Mouse (Mus musculus): Measurements from ENCODE around the gene Tnfaip2. TPM values are rescaled to one million over a fixed set of nuclear protein-coding genes. Genes with fewer than 3 reads are reported as not detected.
A peak's percentile ranks its signal among the peaks of the same experiment; 100 is the strongest.

The Tnfaip2 gene
- polyA plus RNA-seq, 1 experiment from 2014 or later = 46.7 TPM

DNA sequence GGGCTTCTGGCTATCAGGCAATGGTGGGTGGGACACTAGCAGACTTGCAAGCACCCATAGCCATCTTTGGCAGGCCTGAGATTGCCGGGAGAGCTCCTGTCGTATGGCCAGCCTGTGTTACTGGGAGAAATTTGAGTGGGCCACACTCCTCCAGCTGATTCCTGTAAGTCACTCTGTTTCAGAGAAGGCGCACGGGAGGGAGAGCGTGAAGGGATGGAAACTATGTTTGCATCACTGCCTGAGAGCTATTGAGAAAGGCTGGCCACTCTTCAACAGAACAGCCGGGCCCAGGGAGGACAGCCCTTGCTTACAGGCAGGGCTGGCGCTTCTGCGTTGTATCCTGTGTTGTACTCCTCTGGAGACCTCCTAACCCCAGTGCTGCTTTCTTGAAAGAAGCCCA, 5.6 kb upstream of the Tnfaip2 start:
- no peak for DNase-seq (ENCODE audit: low spot score)
- Histone ChIP-seq H3K9ac (ENCODE audit: low read depth, low read length) (no peak overlapping the region), H3K36me3 (ENCODE audit: insufficient read depth, low read length) (no peaks in the 10 kb centered on the region), H3K4me2 (ENCODE audit: low read length) (no peak overlapping the region), H3K27me3 (ENCODE audit: insufficient read depth, low read length) (no peaks in the 10 kb centered on the region), H3K4me3 (replicated peaks; ENCODE audit: low read depth, low read length) (no peak overlapping the region), H3K9me3 (replicated peaks; ENCODE audit: low read length) (no peaks in the 10 kb centered on the region), H3K4me1 (replicated peaks; ENCODE audit: insufficient read depth, low read length) (peaks cover 25% of the 10 kb centered on the region), H3K27ac (no peak overlapping the region)
- TF ChIP-seq CTCF (IDR thresholded peaks at IDR 0.05; ENCODE audit: low read depth) = no peak
- 39% methylated on average over 8 of the region's 8 CpGs for WGBS
- ATAC-seq (replicated peaks; ENCODE audit: low FRiP score, low read depth) = no peak

DNA sequence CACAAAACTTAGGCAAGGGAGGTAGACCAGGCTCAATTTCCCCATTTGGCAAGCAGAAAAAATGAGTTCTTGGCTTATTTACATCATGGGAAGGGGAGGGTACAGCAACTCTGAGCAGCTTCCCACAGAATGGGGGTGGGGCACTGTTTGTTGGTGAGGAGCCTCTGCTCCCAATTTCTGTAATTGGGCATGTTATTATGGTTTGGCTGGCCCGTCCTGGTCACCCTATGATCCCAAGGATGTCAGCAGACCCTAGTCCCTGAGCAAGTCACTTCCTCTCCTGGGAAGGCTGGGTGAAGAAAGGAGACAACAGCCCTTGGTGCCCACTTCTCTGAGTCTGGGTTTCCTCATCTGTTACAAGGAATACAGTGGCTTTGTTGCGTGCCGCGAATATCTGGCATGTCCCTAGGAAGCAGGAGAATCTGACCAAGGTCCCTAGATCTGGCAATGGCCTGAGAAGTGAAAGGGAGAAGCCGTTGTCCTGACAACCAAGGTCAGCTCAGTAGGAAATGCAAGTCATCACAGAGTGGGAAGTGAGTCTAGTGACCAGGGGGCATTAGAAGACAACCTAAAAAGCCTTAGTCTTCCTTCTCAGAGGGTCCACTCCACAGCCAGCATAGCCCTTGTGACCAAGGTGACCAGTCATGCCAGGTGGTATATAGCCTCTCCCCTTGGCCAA, 4.9 kb upstream of the Tnfaip2 start:
- ATAC-seq (replicated peaks; ENCODE audit: low FRiP score, low read depth) (no peak), DNase-seq (ENCODE audit: low spot score) (no peak)
- WGBS = 58% methylated on average over 5 of the region's 5 CpGs

DNA sequence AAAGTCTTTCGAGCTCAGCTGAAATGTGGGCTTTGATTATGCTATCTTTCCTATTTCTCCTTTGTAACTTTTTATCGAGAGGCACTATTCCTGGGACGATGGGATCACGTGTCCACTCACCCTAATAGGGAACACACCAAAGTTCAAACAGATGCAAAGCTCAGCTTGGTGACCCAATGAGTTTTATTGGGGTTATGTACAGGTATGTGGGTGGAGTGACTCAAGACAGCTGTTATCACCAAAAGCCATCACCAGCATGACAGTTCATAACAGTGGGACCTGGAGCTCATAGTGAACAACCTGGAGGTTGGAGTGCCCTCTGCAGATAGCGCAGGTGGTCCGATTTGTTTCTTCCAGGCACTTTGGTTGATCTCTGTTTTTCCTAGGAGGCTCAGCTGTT, 3.4 kb upstream of the Tnfaip2 start:
- no peaks in the 10 kb centered on the region for H3K9me3 ChIP-seq (replicated peaks; ENCODE audit: low read length)
- ATAC-seq (replicated peaks; ENCODE audit: low FRiP score, low read depth) (no peak), DNase-seq (ENCODE audit: low spot score) (no peak)
- H3K27me3 ChIP-seq (ENCODE audit: insufficient read depth, low read length) = no peaks in the 10 kb centered on the region
- H3K36me3 ChIP-seq (ENCODE audit: insufficient read depth, low read length) = no peaks in the 10 kb centered on the region
- WGBS = 75% methylated on average over 6 of the region's 6 CpGs
- H3K4me2 ChIP-seq (ENCODE audit: low read length) = no peak overlapping the region
- peaks cover 15% of the 10 kb centered on the region for H3K4me1 ChIP-seq (replicated peaks; ENCODE audit: insufficient read depth, low read length)
- no peak overlapping the region for H3K4me3 ChIP-seq (replicated peaks; ENCODE audit: low read depth, low read length)
- H3K27ac ChIP-seq = no peak overlapping the region
- TF ChIP-seq CTCF (IDR thresholded peaks at IDR 0.05; ENCODE audit: low read depth) = no peak
- no peak overlapping the region for H3K9ac ChIP-seq (ENCODE audit: low read depth, low read length)

More for the DNA sequence above, 4.9 kb upstream of the Tnfaip2 start:
- Histone ChIP-seq H3K4me3 (replicated peaks; ENCODE audit: low read depth, low read length) (no peak overlapping the region), H3K4me1 (replicated peaks; ENCODE audit: insufficient read depth, low read length) (peaks cover 19% of the 10 kb centered on the region), H3K9ac (ENCODE audit: low read depth, low read length) (no peak overlapping the region), H3K27me3 (ENCODE audit: insufficient read depth, low read length) (no peaks in the 10 kb centered on the region), H3K4me2 (ENCODE audit: low read length) (peak overlapping the region; percentile 13; the same call in 1 of the 2 replicates), H3K27ac (peak overlapping the region; percentile 56; the same call in 1 of the 2 replicates), H3K9me3 (replicated peaks; ENCODE audit: low read length) (no peaks in the 10 kb centered on the region), H3K36me3 (ENCODE audit: insufficient read depth, low read length) (no peaks in the 10 kb centered on the region)
- no peak for TF ChIP-seq CTCF (IDR thresholded peaks at IDR 0.05; ENCODE audit: low read depth)

- ATAC-seq (replicated peaks; ENCODE audit: low FRiP score, low read depth) (no peak), DNase-seq (ENCODE audit: low spot score) (no peak)
- H3K27me3 ChIP-seq (ENCODE audit: insufficient read depth, low read length) = 0 out of 2 replicates have a peak, but pooled peaks cover 4% of the 10 kb centered on the region
- H3K27ac ChIP-seq = no peak overlapping the region
- no peak overlapping the region for H3K9ac ChIP-seq (ENCODE audit: low read depth, low read length)
- 91% methylated on average over 9 of the region's 9 CpGs for WGBS
- H3K9me3 ChIP-seq (replicated peaks; ENCODE audit: low read length) = no peaks in the 10 kb centered on the region
- H3K4me1 ChIP-seq (replicated peaks; ENCODE audit: insufficient read depth, low read length) = peaks cover 20% of the 10 kb centered on the region; the same call in 1 of the 2 replicates
- no peaks in the 10 kb centered on the region for H3K36me3 ChIP-seq (ENCODE audit: insufficient read depth, low read length)
- no peak for TF ChIP-seq CTCF (IDR thresholded peaks at IDR 0.05; ENCODE audit: low read depth)
- H3K4me2 ChIP-seq (ENCODE audit: low read length) = no peak overlapping the region
- no peak overlapping the region for H3K4me3 ChIP-seq (replicated peaks; ENCODE audit: low read depth, low read length)
Observed at GRCm38 (mm10) chr12:111440701-111441373, 1.4 kb upstream of the Tnfaip2 start.

GRCm38 (mm10) chr12:111441523-111441922, 746 bp upstream of the Tnfaip2 start:
- Histone ChIP-seq H3K9ac (ENCODE audit: low read depth, low read length) (no peak overlapping the region), H3K27ac (no peak overlapping the region), H3K4me3 (replicated peaks; ENCODE audit: low read depth, low read length) (no peak overlapping the region), H3K4me1 (replicated peaks; ENCODE audit: insufficient read depth, low read length) (peaks cover 25% of the 10 kb centered on the region; the same call in 1 of the 2 replicates), H3K9me3 (replicated peaks; ENCODE audit: low read length) (no peaks in the 10 kb centered on the region), H3K4me2 (ENCODE audit: low read length) (peak overlapping the region; percentile 77; the same call in 1 of the 2 replicates), H3K27me3 (ENCODE audit: insufficient read depth, low read length) (0 out of 2 replicates have a peak, but pooled peaks cover 6% of the 10 kb centered on the region), H3K36me3 (ENCODE audit: insufficient read depth, low read length) (no peaks in the 10 kb centered on the region)
- TF ChIP-seq CTCF (IDR thresholded peaks at IDR 0.05; ENCODE audit: low read depth) = no peak
- 62% methylated on average over 3 of the region's 3 CpGs for WGBS
- DNase-seq (ENCODE audit: low spot score) (no peak), ATAC-seq (replicated peaks; ENCODE audit: low FRiP score, low read depth) (no peak)

DNA sequence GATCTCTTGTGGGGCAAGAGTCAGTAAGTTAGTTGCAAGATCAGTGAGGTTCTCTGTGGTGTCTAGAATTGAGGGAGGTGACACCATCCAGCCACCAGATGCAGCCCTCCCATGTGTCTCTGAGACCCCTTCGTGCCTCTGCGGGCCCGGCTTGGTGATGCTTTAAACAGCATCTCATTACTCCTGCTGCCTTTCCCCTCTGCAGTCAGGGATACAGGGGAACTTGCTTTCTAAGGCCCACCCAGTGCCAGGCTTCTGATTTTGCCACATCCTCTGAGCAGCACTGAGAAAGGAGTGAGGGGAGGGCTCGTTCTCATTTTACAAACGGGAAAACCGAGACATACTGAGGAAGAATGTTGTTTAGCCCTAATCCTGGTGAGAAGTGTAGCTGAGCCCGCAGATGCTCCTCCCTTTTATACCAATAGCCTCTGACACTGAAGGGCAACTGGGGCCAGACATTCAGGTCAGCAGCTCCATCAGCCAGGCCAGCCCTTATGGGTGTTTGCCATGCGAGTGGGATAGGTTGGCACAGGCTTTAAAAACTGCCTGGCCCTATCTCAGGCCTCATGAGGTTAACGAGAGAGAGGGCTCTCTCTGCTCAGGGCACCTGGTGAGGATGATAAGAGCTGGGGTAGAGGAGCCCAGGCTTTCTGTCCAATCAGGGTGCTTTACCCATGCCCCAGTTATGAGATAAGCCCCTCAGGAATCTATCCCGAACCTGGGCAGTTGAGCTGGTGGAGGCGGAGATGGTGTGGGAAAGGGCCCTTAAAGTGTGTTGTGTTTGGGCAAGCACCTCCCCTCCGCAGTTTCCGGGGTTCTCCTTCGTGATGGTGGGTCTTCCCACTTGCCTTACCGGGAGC, 972 bp downstream of the Tnfaip2 start:
- 31% methylated on average over 15 of the region's 15 CpGs for WGBS
- peaks cover 32% of the 10 kb centered on the region for H3K4me1 ChIP-seq (replicated peaks; ENCODE audit: insufficient read depth, low read length)
- TF ChIP-seq CTCF (IDR thresholded peaks at IDR 0.05; ENCODE audit: low read depth) = no peak
- DNase-seq (ENCODE audit: low spot score) (no peak), ATAC-seq (replicated peaks; ENCODE audit: low FRiP score, low read depth) (no peak)
- H3K9me3 ChIP-seq (replicated peaks; ENCODE audit: low read length) = no peaks in the 10 kb centered on the region
- H3K27me3 ChIP-seq (ENCODE audit: insufficient read depth, low read length) = 0 out of 2 replicates have a peak, but pooled peaks cover 6% of the 10 kb centered on the region
- H3K4me3 ChIP-seq (replicated peaks; ENCODE audit: low read depth, low read length) = peak overlapping the region; percentile 45
- H3K36me3 ChIP-seq (ENCODE audit: insufficient read depth, low read length) = peaks cover 2% of the 10 kb centered on the region; the same call in 1 of the 2 replicates
- peak overlapping the region; percentile 61 for H3K9ac ChIP-seq (ENCODE audit: low read depth, low read length)
- H3K4me2 ChIP-seq (ENCODE audit: low read length) = peak overlapping the region; percentile 77
- peak overlapping the region; percentile 67 for H3K27ac ChIP-seq
